Mouse (Mus musculus): ENCODE results near the gene Ncf2.

The Ncf2 gene

GRCm38 (mm10) chr1:152796683-152797263 lies 3.2 kb upstream of the Ncf2 start:
- DNase-seq (ENCODE audit: low spot score), result no peak

GRCm38 (mm10) chr1:152798125-152798524 lies 1.9 kb upstream of the Ncf2 start:
- DNase-seq (ENCODE audit: low spot score), result no peak

- no peak for DNase-seq (ENCODE audit: low spot score)
These were observed 711 bp downstream of the Ncf2 start for GRCm38 (mm10) chr1:152800633-152801176.

GRCm38 (mm10) chr1:152804907-152805306 lies 4.9 kb downstream of the Ncf2 start:
- no peak for DNase-seq (ENCODE audit: low spot score)

- DNase-seq (ENCODE audit: low spot score), result no peak
These were observed 7.8 kb downstream of the Ncf2 start for GRCm38 (mm10) chr1:152807619-152808391.

- no peak for DNase-seq (ENCODE audit: low spot score)
These were observed 8.3 kb downstream of the Ncf2 start for GRCm38 (mm10) chr1:152808392-152808680.

GRCm38 (mm10) chr1:152809541-152810252 lies 9.7 kb downstream of the Ncf2 start:
- DNase-seq (ENCODE audit: low spot score), result no peak

- no peak for DNase-seq (ENCODE audit: low spot score)
These were observed 10.8 kb downstream of the Ncf2 start for GRCm38 (mm10) chr1:152810533-152811439.

- DNase-seq (ENCODE audit: low spot score), result no peak
These were observed 15.3 kb downstream of the Ncf2 start for GRCm38 (mm10) chr1:152815265-152815701.

- no peak for DNase-seq (ENCODE audit: low spot score)
These were observed 17.2 kb downstream of the Ncf2 start for GRCm38 (mm10) chr1:152817027-152817769.

GRCm38 (mm10) chr1:152817794-152818193 lies 17.8 kb downstream of the Ncf2 start:
- no peak for DNase-seq (ENCODE audit: low spot score)

- no peak for DNase-seq (ENCODE audit: low spot score)
These were observed 19.6 kb downstream of the Ncf2 start for GRCm38 (mm10) chr1:152819558-152819957.

- no peak for DNase-seq (ENCODE audit: low spot score)
These were observed 21.1 kb downstream of the Ncf2 start for GRCm38 (mm10) chr1:152820911-152821695.

- DNase-seq (ENCODE audit: low spot score), result no peak
These were observed 21.8 kb downstream of the Ncf2 start for GRCm38 (mm10) chr1:152821746-152822145.

- no peak for DNase-seq (ENCODE audit: low spot score)
These were observed 24.2 kb downstream of the Ncf2 start for GRCm38 (mm10) chr1:152824206-152824605.

- no peak for DNase-seq (ENCODE audit: low spot score)
These were observed 26.5 kb downstream of the Ncf2 start for GRCm38 (mm10) chr1:152826446-152826845.

GRCm38 (mm10) chr1:152828168-152828567 lies 28.2 kb downstream of the Ncf2 start:
- DNase-seq (ENCODE audit: low spot score), result no peak

GRCm38 (mm10) chr1:152828637-152829355 lies 28.8 kb downstream of the Ncf2 start:
- no peak for DNase-seq (ENCODE audit: low spot score)

- DNase-seq (ENCODE audit: low spot score), result no peak
These were observed 30.1 kb downstream of the Ncf2 start for GRCm38 (mm10) chr1:152830054-152830453.

GRCm38 (mm10) chr1:152831003-152831402 lies 31.0 kb downstream of the Ncf2 start:
- peak; percentile 80 for DNase-seq (ENCODE audit: low spot score)
